Mouse (Mus musculus): ENCODE data around the gene Lcn11. TPM values are rescaled to one million over a fixed set of nuclear protein-coding genes. Genes with fewer than 3 reads are reported as not detected.
"Not testable (repeated sequence)": the region's sequence is repeated elsewhere in the genome, so short reads cannot be mapped to it uniquely, and the experiment has no call there.

Lcn11 gene
- polyA plus RNA-seq, 1 experiment from 2014 or later = not detected

DNA sequence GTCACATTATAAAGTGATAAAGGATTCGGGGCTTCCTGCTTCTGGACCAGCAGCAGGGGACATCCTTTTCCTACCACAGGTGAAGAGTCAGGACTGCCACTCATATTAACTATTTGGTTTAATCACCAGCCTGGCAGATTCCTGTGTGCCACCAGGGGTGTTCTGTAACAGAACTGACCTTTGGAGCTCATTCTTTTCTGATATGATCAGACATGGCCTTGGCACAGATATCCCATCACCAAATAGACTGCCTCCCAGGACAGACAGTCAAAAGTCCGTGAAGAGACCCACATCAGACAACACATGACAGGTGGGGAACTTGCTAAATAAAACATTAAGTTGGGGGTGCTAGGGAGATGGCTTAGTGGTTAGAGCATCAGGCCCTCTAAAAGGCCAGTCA lies 34.9 kb downstream of the Lcn11 start:
- H3K4me1 ChIP-seq (ENCODE audit: control insufficient read depth, insufficient read depth, low read length) = no peaks in the 10 kb centered on the region
- H3K4me3 ChIP-seq (replicated peaks; ENCODE audit: low read length) = no peak overlapping the region
- H3K27me3 ChIP-seq (ENCODE audit: control insufficient read depth, insufficient read depth, low read length) = no peaks in the 10 kb centered on the region
- no peak overlapping the region for H3K9ac ChIP-seq (ENCODE audit: low read length)
- 61% methylated on average over 2 of the region's 2 CpGs for WGBS
- no peak overlapping the region for H3K27ac ChIP-seq (ENCODE audit: low read length)
- H3K4me2 ChIP-seq (ENCODE audit: low read depth, low read length) = no peak overlapping the region
- no peak for ATAC-seq (ENCODE audit: insufficient read depth, low FRiP score)
- no peaks in the 10 kb centered on the region for H3K9me3 ChIP-seq (replicated peaks; ENCODE audit: control insufficient read depth, low read length)
- no peaks in the 10 kb centered on the region for H3K36me3 ChIP-seq (ENCODE audit: control insufficient read depth, insufficient read depth, low read length)

DNA sequence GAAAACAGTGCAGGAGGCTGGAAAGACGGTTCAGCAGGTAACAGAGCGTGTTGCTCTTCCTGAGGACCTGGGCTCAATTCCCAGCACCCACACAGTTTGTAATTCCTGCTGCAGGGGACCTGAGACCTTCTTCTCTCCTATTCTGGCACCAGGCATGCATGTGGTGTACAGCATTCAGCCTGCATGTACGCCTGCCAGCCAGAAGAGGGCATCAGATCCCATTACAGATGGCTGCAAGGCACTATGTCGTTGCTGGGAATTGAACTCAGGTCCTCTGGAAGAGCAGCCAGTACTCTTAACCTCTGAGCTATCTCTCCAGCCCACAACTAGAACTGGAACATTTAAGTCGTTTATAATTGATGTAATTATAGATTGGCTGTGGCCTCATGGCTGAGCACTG lies 36.5 kb downstream of the Lcn11 start:
- no peaks in the 10 kb centered on the region for H3K4me1 ChIP-seq (ENCODE audit: control insufficient read depth, insufficient read depth, low read length)
- H3K27me3 ChIP-seq (ENCODE audit: control insufficient read depth, insufficient read depth, low read length) = no peaks in the 10 kb centered on the region
- ATAC-seq (ENCODE audit: insufficient read depth, low FRiP score) = no peak
- no peaks in the 10 kb centered on the region for H3K9me3 ChIP-seq (replicated peaks; ENCODE audit: control insufficient read depth, low read length)
- H3K36me3 ChIP-seq (ENCODE audit: control insufficient read depth, insufficient read depth, low read length) = no peaks in the 10 kb centered on the region
- no peak overlapping the region for H3K4me2 ChIP-seq (ENCODE audit: low read depth, low read length)
- H3K9ac ChIP-seq (ENCODE audit: low read length) = no peak overlapping the region
- H3K27ac ChIP-seq (ENCODE audit: low read length) = no peak overlapping the region
- 80% methylated on average over 5 of the region's 5 CpGs for WGBS
- no peak overlapping the region for H3K4me3 ChIP-seq (replicated peaks; ENCODE audit: low read length)

- H3K4me1 ChIP-seq (ENCODE audit: control insufficient read depth, insufficient read depth, low read length); ATAC-seq (ENCODE audit: insufficient read depth, low FRiP score); H3K27ac ChIP-seq (ENCODE audit: low read length); H3K27me3 ChIP-seq (ENCODE audit: control insufficient read depth, insufficient read depth, low read length); H3K9ac ChIP-seq (ENCODE audit: low read length); H3K4me3 ChIP-seq (replicated peaks; ENCODE audit: low read length); H3K36me3 ChIP-seq (ENCODE audit: control insufficient read depth, insufficient read depth, low read length); H3K4me2 ChIP-seq (ENCODE audit: low read depth, low read length); H3K9me3 ChIP-seq (replicated peaks; ENCODE audit: control insufficient read depth, low read length): not testable (repeated sequence)
- WGBS = 71% methylated on average over 1 of the region's 1 CpGs
Measured at GRCm38 (mm10) chr2:25815748-25816147, 38.9 kb downstream of the Lcn11 start, which contains the start of gene Glt6d1. Glt6d1 (minus strand) TSS chr2:25815848.

DNA sequence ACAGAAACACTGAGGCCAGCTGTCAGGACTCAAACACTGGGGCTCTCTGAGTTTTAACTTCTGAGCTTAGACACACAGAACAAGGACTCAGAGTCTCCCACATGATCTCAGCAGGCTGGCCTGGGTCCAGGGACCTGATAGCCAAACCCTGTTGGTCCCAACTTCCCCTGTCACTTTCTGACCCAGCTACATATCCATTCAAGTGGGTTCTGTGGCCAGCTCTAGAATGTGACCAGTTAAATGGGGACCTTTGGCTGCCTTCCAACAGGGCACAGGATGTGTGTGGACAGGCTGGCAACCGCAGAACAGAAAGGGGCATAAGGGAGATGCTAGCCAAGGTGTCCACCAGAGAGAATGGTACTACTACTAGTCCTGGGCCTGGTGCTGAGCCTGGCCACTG lies 46.0 kb downstream of the Lcn11 start, which contains the start of gene Lcn9:
Lcn9 (plus strand) TSS at position 348 of the 400 bp plus-strand sequence.
- Histone ChIP-seq H3K4me1 (ENCODE audit: control insufficient read depth, insufficient read depth, low read length) (no peaks in the 10 kb centered on the region), H3K4me2 (ENCODE audit: low read depth, low read length) (no peak within 1 kb of the TSS), H3K27me3 (ENCODE audit: control insufficient read depth, insufficient read depth, low read length) (no peaks in the 10 kb centered on the region), H3K27ac (ENCODE audit: low read length) (no peak within 1 kb of the TSS), H3K9ac (ENCODE audit: low read length) (no peak within 1 kb of the TSS), H3K4me3 (replicated peaks; ENCODE audit: low read length) (no peak within 1 kb of the TSS), H3K9me3 (replicated peaks; ENCODE audit: control insufficient read depth, low read length) (no peaks in the 10 kb centered on the region), H3K36me3 (ENCODE audit: control insufficient read depth, insufficient read depth, low read length) (no peaks in the 10 kb centered on the region)
- 88% methylated on average over 1 of the region's 1 CpGs for WGBS
- no peak; the same call in 1 of the 2 replicates for ATAC-seq (ENCODE audit: insufficient read depth, low FRiP score)

- Histone ChIP-seq H3K27ac (ENCODE audit: low read length) (no peak overlapping the region), H3K4me1 (ENCODE audit: control insufficient read depth, insufficient read depth, low read length) (no peaks in the 10 kb centered on the region), H3K27me3 (ENCODE audit: control insufficient read depth, insufficient read depth, low read length) (no peaks in the 10 kb centered on the region), H3K4me3 (replicated peaks; ENCODE audit: low read length) (no peak overlapping the region), H3K4me2 (ENCODE audit: low read depth, low read length) (no peak overlapping the region), H3K9me3 (replicated peaks; ENCODE audit: control insufficient read depth, low read length) (no peaks in the 10 kb centered on the region), H3K9ac (ENCODE audit: low read length) (no peak overlapping the region), H3K36me3 (ENCODE audit: control insufficient read depth, insufficient read depth, low read length) (no peaks in the 10 kb centered on the region)
- no peak for ATAC-seq (ENCODE audit: insufficient read depth, low FRiP score)
- 88% methylated on average over 3 of the region's 3 CpGs for WGBS
Measured at GRCm38 (mm10) chr2:25824751-25825150, 47.9 kb downstream of the Lcn11 start.

DNA sequence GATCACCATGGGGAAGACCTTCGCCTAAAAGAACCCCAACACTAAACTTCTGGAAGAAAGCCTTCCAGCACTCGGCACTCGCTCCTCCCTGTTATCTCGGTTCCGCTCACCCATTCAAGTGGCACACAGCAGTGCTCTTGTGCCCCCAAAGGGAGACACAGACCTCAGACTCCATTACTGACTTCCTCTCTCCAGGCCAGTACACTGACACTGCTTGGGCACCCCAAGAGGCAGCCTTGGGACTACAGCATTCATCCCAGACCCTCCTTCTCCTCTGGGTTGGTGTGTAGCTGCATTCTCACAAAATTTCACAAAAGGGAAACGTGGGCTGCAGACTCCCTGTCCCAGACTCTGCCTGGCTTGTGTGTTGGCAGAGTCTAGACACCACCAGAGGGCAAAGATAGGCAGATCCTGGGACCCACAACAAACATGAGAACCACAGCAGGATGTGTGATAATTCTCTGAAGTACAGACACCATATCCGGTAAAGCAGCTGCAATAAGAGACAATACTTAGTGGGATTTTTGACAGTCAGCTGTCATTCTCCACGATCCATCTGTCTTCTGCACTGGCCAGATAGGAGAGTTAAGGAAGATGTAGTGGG lies 51.6 kb downstream of the Lcn11 start:
- H3K27me3 ChIP-seq (ENCODE audit: control insufficient read depth, insufficient read depth, low read length) = no peaks in the 10 kb centered on the region
- WGBS = 78% methylated on average over 8 of the region's 8 CpGs
- H3K27ac ChIP-seq (ENCODE audit: low read length) = no peak overlapping the region
- no peaks in the 10 kb centered on the region for H3K4me1 ChIP-seq (ENCODE audit: control insufficient read depth, insufficient read depth, low read length)
- H3K4me3 ChIP-seq (replicated peaks; ENCODE audit: low read length) = no peak overlapping the region
- ATAC-seq (ENCODE audit: insufficient read depth, low FRiP score) = no peak
- H3K9ac ChIP-seq (ENCODE audit: low read length) = no peak overlapping the region
- no peaks in the 10 kb centered on the region for H3K9me3 ChIP-seq (replicated peaks; ENCODE audit: control insufficient read depth, low read length)
- no peak overlapping the region for H3K4me2 ChIP-seq (ENCODE audit: low read depth, low read length)
- H3K36me3 ChIP-seq (ENCODE audit: control insufficient read depth, insufficient read depth, low read length) = no peaks in the 10 kb centered on the region

Other genes with a start within 250 kb of the Lcn11 start
- gene Traf2, start 230.1 kb upstream of the Lcn11 start, polyA plus RNA-seq (2015; fragmentation: Nextera tagmentation; extraction: Ambion mirVana) = 31.5 and 32.1 TPM in 2 replicates
- gene Edf1, start 219.2 kb upstream of the Lcn11 start, polyA plus RNA-seq (2015; fragmentation: Nextera tagmentation; extraction: Ambion mirVana) = 377 and 401 TPM in 2 replicates
- 74.0 and 87.4 TPM in 2 replicates for gene Mamdc4, start 202.2 kb upstream of the Lcn11 start, polyA plus RNA-seq (2015; fragmentation: Nextera tagmentation; extraction: Ambion mirVana)
- gene Phpt1, start 201.8 kb upstream of the Lcn11 start, polyA plus RNA-seq (2015; fragmentation: Nextera tagmentation; extraction: Ambion mirVana) = 120 and 123 TPM in 2 replicates
- gene Ajm1, start 195.3 kb upstream of the Lcn11 start, polyA plus RNA-seq (2015; fragmentation: Nextera tagmentation; extraction: Ambion mirVana) = 0.26 and 0.94 TPM in 2 replicates
- gene Rabl6, start 168.5 kb upstream of the Lcn11 start, polyA plus RNA-seq (2015; fragmentation: Nextera tagmentation; extraction: Ambion mirVana) = 56.4 and 60.3 TPM in 2 replicates
- 0.09 and 0.15 TPM in 2 replicates for gene Ccdc183, start 159.3 kb upstream of the Lcn11 start, polyA plus RNA-seq (2015; fragmentation: Nextera tagmentation; extraction: Ambion mirVana)
- 27.8 and 33.9 TPM in 2 replicates for gene Tmem141, start 155.0 kb upstream of the Lcn11 start, polyA plus RNA-seq (2015; fragmentation: Nextera tagmentation; extraction: Ambion mirVana)
- 4.9 and 5.3 TPM in 2 replicates for gene Fcna, start 149.0 kb upstream of the Lcn11 start, polyA plus RNA-seq (2015; fragmentation: Nextera tagmentation; extraction: Ambion mirVana)
- 0.37 TPM in 1 of 2 replicates, not detected in the other for gene Lcn8, start 123.9 kb upstream of the Lcn11 start, polyA plus RNA-seq (2015; fragmentation: Nextera tagmentation; extraction: Ambion mirVana)
- gene Lcn5, start 119.1 kb upstream of the Lcn11 start, polyA plus RNA-seq (2015; fragmentation: Nextera tagmentation; extraction: Ambion mirVana) = not detected in 2 replicates
- gene Lcn6, start 100.2 kb upstream of the Lcn11 start, polyA plus RNA-seq (2015; fragmentation: Nextera tagmentation; extraction: Ambion mirVana) = not detected in 2 replicates
- gene Lcn10, start 94.3 kb upstream of the Lcn11 start, polyA plus RNA-seq (2015; fragmentation: Nextera tagmentation; extraction: Ambion mirVana) = not detected in 2 replicates
- gene Obp2a, start 77.0 kb upstream of the Lcn11 start, polyA plus RNA-seq (2015; fragmentation: Nextera tagmentation; extraction: Ambion mirVana) = not detected in 2 replicates
- 62.0 and 73.4 TPM in 2 replicates for gene Bmyc, start 70.3 kb upstream of the Lcn11 start, polyA plus RNA-seq (2015; fragmentation: Nextera tagmentation; extraction: Ambion mirVana)
- gene Obp2b, start 40.0 kb upstream of the Lcn11 start, polyA plus RNA-seq (2015; fragmentation: Nextera tagmentation; extraction: Ambion mirVana) = not detected in 2 replicates
- not detected in 2 replicates for gene Lcn3, start 11.4 kb upstream of the Lcn11 start, polyA plus RNA-seq (2015; fragmentation: Nextera tagmentation; extraction: Ambion mirVana)
- not detected in 2 replicates for gene Gm13539, start 5.2 kb downstream of the Lcn11 start, polyA plus RNA-seq (2015; fragmentation: Nextera tagmentation; extraction: Ambion mirVana)
- not detected in 2 replicates for gene Glt6d1, start 38.8 kb downstream of the Lcn11 start, polyA plus RNA-seq (2015; fragmentation: Nextera tagmentation; extraction: Ambion mirVana)
- not detected in 2 replicates for gene Lcn9, start 46.1 kb downstream of the Lcn11 start, polyA plus RNA-seq (2015; fragmentation: Nextera tagmentation; extraction: Ambion mirVana)
- gene Sohlh1, start 70.2 kb downstream of the Lcn11 start, polyA plus RNA-seq (2015; fragmentation: Nextera tagmentation; extraction: Ambion mirVana) = 0.13 TPM in 1 of 2 replicates, not detected in the other
- gene Kcnt1, start 86.7 kb downstream of the Lcn11 start, polyA plus RNA-seq (2015; fragmentation: Nextera tagmentation; extraction: Ambion mirVana) = 0.65 and 0.90 TPM in 2 replicates
- gene Camsap1, start 206.3 kb downstream of the Lcn11 start, polyA plus RNA-seq (2015; fragmentation: Nextera tagmentation; extraction: Ambion mirVana) = 7.3 and 7.6 TPM in 2 replicates
- 72.6 and 81.4 TPM in 2 replicates for gene Ubac1, start 244.7 kb downstream of the Lcn11 start, polyA plus RNA-seq (2015; fragmentation: Nextera tagmentation; extraction: Ambion mirVana)